Mouse (Mus musculus) gastrocnemius, adult 8-10 months (tissue): ENCODE results near the gene Mtg2. TPM values are rescaled to one million over a fixed set of nuclear protein-coding genes. Genes with fewer than 3 reads are reported as not detected.
A peak's percentile ranks its signal among the peaks of the same experiment; 100 is the strongest.

ENCODE experiments used
- DNase-seq, 2 experiments: peaks; one replicate each; pipeline ENCODE4 v3.0.0; 2022; ENCODE audit warnings: low spot score in 2 of 2
- total RNA-seq, 4 experiments: library from RNA; stranded (reverse); gene quantifications; 2 replicates each; pipeline ENCODE4 v1.2.4; 2022

Mtg2 gene
- total RNA-seq: 10 to 100 TPM; 14.1 to 17.9 (median 16.3) TPM

GRCm38 (mm10) chr2:180070481-180071453 lies at the start of gene Mtg2:
Gene Mtg2 (plus strand): TSS chr2:180070588.
- DNase-seq: peak; percentile 90 to 94

- no peak for DNase-seq
Measured at GRCm38 (mm10) chr2:180020919-180021318, 49.5 kb upstream of the Mtg2 start.

- no peak for DNase-seq
Measured at GRCm38 (mm10) chr2:180022751-180023150, 47.6 kb upstream of the Mtg2 start.

- DNase-seq: peak; percentile 98 to 99
Measured at GRCm38 (mm10) chr2:180024401-180025098, 45.8 kb upstream of the Mtg2 start, which contains the start of gene Lsm14b. Gene Lsm14b (plus strand): TSS chr2:180024987.

GRCm38 (mm10) chr2:180025135-180025860 lies 45.1 kb upstream of the Mtg2 start:
- DNase-seq: no peak

- DNase-seq: no peak
Measured at GRCm38 (mm10) chr2:180025861-180026200, 44.6 kb upstream of the Mtg2 start.

- DNase-seq: no peak
Measured at GRCm38 (mm10) chr2:180027768-180028167, 42.6 kb upstream of the Mtg2 start.

GRCm38 (mm10) chr2:180031270-180031669 lies 39.1 kb upstream of the Mtg2 start:
- DNase-seq: no peak

- DNase-seq: no peak
Measured at GRCm38 (mm10) chr2:180032925-180033324, 37.5 kb upstream of the Mtg2 start.

- no peak for DNase-seq
Measured at GRCm38 (mm10) chr2:180033956-180034355, 36.4 kb upstream of the Mtg2 start.

GRCm38 (mm10) chr2:180034753-180035152 lies 35.6 kb upstream of the Mtg2 start:
- no peak for DNase-seq

GRCm38 (mm10) chr2:180040406-180040805 lies 30.0 kb upstream of the Mtg2 start:
- no peak for DNase-seq

- DNase-seq: no peak
Measured at GRCm38 (mm10) chr2:180041577-180042255, 28.7 kb upstream of the Mtg2 start.

- DNase-seq: peak; percentile 80 to 86
Measured at GRCm38 (mm10) chr2:180042256-180042857, 28.0 kb upstream of the Mtg2 start, which contains the start of the genes Psma7 and Ss18l1. Gene Psma7 (minus strand): TSS chr2:180042433. Gene Ss18l1 (plus strand): TSS chr2:180042509.

- peak in 1 of 2 experiments; percentile 40 for DNase-seq
Measured at GRCm38 (mm10) chr2:180042858-180043515, 27.4 kb upstream of the Mtg2 start.

GRCm38 (mm10) chr2:180045283-180045682 lies 25.1 kb upstream of the Mtg2 start:
- DNase-seq: no peak

GRCm38 (mm10) chr2:180047580-180047979 lies 22.8 kb upstream of the Mtg2 start:
- no peak for DNase-seq

GRCm38 (mm10) chr2:180047980-180048635 lies 22.3 kb upstream of the Mtg2 start:
- DNase-seq: no peak

- peak; percentile 52 to 64 for DNase-seq
Measured at GRCm38 (mm10) chr2:180050986-180051385, 19.4 kb upstream of the Mtg2 start.
